Mouse (Mus musculus): ENCODE measurements at regions not wholly inside any gene's neighbourhood (a gene's known extent, or its start where the extent isn't known, plus 50 kb on each side); places are given as distances from the start of the nearest gene placed in this dataset.
A peak's percentile ranks its signal among the peaks of the same experiment; 100 is the strongest.

DNA sequence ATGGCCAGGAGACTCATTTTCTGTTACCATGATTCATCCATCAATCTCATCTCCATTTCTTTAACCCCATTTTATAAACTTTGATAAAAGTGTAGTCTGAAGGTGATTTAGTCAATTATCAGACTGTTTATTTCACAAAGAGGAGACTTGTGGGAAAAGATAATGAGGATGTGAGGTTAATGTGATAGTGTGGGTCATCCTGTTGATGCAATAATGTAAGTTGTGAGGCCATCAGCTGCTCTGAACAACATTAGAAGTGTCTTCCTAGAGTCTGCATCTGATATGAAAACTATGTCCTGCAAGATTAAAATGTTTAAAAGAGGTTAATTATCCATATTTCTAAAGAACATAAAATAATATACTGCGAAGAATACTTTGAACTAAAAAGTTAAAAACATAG, 842.8 kb downstream of the Pcdh17 start:
- H3K4me2 ChIP-seq (replicated peaks; ENCODE audit: low read depth, low read length): no peak overlapping the region
- H3K9ac ChIP-seq (replicated peaks; ENCODE audit: low read length): no peak overlapping the region
- WGBS: 96% methylated on average over 1 of the region's 1 CpGs
- H3K4me3 ChIP-seq (ENCODE audit: low read length): no peak overlapping the region
- no peaks in the 10 kb centered on the region for H3K36me3 ChIP-seq (ENCODE audit: insufficient read depth, low read length)
- H3K9me3 ChIP-seq (ENCODE audit: low read length): no peaks in the 10 kb centered on the region
- no peaks in the 10 kb centered on the region for H3K27me3 ChIP-seq (ENCODE audit: insufficient read depth, low read length)
- no peak overlapping the region for H3K27ac ChIP-seq (ENCODE audit: low read length)
- no peaks in the 10 kb centered on the region for H3K4me1 ChIP-seq (ENCODE audit: insufficient read depth, low read length)
- no peak for ATAC-seq (ENCODE audit: low FRiP score, low TSS enrichment)

DNA sequence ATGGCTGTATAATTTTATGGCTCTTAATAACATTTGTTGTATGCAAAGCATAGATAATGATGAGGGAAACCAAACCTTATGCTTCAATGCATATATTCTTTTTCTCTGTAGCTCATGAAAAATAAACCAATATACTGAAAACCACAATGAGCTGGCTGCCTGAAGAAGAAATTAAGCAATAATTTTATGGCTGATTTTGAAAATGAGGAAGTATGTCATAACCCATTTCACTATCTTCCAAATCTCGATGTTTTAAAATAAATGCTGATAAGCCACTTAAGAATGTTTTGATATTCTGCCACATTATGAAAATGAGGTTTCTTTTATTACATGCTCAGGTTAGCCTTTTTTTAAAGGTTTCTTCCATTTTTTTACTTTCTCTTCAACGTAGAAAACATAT, 844.1 kb downstream of the Pcdh17 start:
- no peaks in the 10 kb centered on the region for H3K27me3 ChIP-seq (ENCODE audit: insufficient read depth, low read length)
- H3K4me2 ChIP-seq (replicated peaks; ENCODE audit: low read depth, low read length): no peak overlapping the region
- no peak overlapping the region for H3K9ac ChIP-seq (replicated peaks; ENCODE audit: low read length)
- H3K36me3 ChIP-seq (ENCODE audit: insufficient read depth, low read length): no peaks in the 10 kb centered on the region
- H3K4me3 ChIP-seq (ENCODE audit: low read length): no peak overlapping the region
- H3K4me1 ChIP-seq (ENCODE audit: insufficient read depth, low read length): no peaks in the 10 kb centered on the region
- no peak overlapping the region for H3K27ac ChIP-seq (ENCODE audit: low read length)
- no peaks in the 10 kb centered on the region for H3K9me3 ChIP-seq (ENCODE audit: low read length)
- 73% methylated on average over 2 of the region's 2 CpGs for WGBS
- ATAC-seq (ENCODE audit: low FRiP score, low TSS enrichment): no peak

DNA sequence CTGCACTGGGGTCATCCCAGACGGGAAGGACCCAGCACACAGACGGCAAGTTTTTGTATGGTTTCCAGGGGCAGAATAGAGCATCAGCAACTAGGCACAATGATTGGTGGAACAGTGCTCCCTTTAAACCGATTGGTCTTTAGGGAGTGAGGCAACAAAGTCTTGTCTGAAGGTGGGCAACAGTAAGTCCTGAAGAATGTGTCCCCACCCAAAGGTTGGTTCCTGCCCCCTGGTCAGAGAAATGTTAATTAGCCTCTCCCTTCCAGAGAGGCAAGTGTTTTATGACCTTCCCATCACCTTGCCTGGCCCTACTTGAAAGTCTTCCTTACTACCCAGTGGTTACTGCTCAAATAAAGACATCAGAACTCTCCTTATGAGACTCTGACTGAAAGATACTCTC, 855.6 kb downstream of the Pcdh17 start:
- Histone ChIP-seq H3K9me3 (ENCODE audit: low read length) (no peaks in the 10 kb centered on the region), H3K4me2 (replicated peaks; ENCODE audit: low read depth, low read length) (no peak overlapping the region), H3K9ac (replicated peaks; ENCODE audit: low read length) (no peak overlapping the region), H3K27me3 (ENCODE audit: insufficient read depth, low read length) (no peaks in the 10 kb centered on the region), H3K36me3 (ENCODE audit: insufficient read depth, low read length) (no peaks in the 10 kb centered on the region), H3K4me1 (ENCODE audit: insufficient read depth, low read length) (no peaks in the 10 kb centered on the region), H3K4me3 (ENCODE audit: low read length) (no peak overlapping the region), H3K27ac (ENCODE audit: low read length) (no peak overlapping the region)
- ATAC-seq (ENCODE audit: low FRiP score, low TSS enrichment): no peak
- 71% methylated on average over 3 of the region's 3 CpGs for WGBS

DNA sequence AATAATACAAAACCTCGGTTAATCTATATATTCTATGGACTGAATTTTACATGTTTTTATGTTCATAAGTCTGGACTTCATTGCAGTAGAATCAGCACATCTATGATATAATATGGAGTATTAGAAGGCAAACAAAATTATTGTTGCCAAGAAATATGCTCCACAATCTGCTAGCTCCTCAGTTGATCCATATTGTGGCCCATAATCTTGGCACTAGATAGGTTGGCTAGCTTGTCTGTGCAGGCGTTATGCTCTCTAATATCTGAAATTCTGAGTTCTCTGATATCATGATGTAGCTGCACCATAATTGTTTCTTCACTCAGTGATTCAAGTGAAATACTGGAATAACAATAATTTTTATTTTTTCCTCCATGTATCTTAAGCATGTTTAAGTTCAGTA, 877.3 kb downstream of the Pcdh17 start:
- Histone ChIP-seq H3K4me2 (replicated peaks; ENCODE audit: low read depth, low read length) (no peak overlapping the region), H3K9ac (replicated peaks; ENCODE audit: low read length) (no peak overlapping the region), H3K9me3 (ENCODE audit: low read length) (no peaks in the 10 kb centered on the region), H3K27me3 (ENCODE audit: insufficient read depth, low read length) (no peaks in the 10 kb centered on the region), H3K36me3 (ENCODE audit: insufficient read depth, low read length) (no peaks in the 10 kb centered on the region), H3K4me1 (ENCODE audit: insufficient read depth, low read length) (no peaks in the 10 kb centered on the region), H3K27ac (ENCODE audit: low read length) (no peak overlapping the region), H3K4me3 (ENCODE audit: low read length) (no peak overlapping the region)
- ATAC-seq (ENCODE audit: low FRiP score, low TSS enrichment): no peak
- 95% methylated on average over 2 of the region's 2 CpGs for WGBS

DNA sequence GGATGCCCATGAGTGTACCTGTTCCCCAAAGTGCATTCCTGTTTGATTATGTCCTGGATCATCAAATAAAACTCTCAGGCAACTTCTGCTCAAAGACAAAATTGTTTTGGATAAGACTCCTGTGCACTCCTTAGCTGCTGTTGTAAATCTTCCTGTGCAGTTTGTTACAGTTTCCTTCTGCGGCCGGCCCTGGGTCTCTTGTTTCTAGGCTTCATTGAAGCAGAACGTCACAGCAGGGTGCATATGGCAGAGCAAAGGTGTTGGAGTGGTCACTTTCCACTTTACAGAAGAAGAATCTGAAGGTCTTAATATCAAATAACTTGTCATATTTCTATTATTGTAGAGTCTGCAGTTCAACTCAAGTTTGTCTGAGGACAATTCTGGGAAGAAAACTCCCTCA, 889.9 kb downstream of the Pcdh17 start:
- whole genome bisulfite sequencing: 13% methylated on average over 3 of the region's 3 CpGs
- no peak overlapping the region for H3K27ac ChIP-seq (ENCODE audit: low read length)
- H3K4me2 ChIP-seq (replicated peaks; ENCODE audit: low read depth, low read length): no peak overlapping the region
- H3K4me1 ChIP-seq (ENCODE audit: insufficient read depth, low read length): no peaks in the 10 kb centered on the region
- no peaks in the 10 kb centered on the region for H3K27me3 ChIP-seq (ENCODE audit: insufficient read depth, low read length)
- H3K9me3 ChIP-seq (ENCODE audit: low read length): no peaks in the 10 kb centered on the region
- no peaks in the 10 kb centered on the region for H3K36me3 ChIP-seq (ENCODE audit: insufficient read depth, low read length)
- H3K4me3 ChIP-seq (ENCODE audit: low read length): no peak overlapping the region
- no peak overlapping the region for H3K9ac ChIP-seq (replicated peaks; ENCODE audit: low read length)
- 0 out of 2 replicates have a peak, but pooled peaks have one; percentile 57 for ATAC-seq (ENCODE audit: low FRiP score, low TSS enrichment)

DNA sequence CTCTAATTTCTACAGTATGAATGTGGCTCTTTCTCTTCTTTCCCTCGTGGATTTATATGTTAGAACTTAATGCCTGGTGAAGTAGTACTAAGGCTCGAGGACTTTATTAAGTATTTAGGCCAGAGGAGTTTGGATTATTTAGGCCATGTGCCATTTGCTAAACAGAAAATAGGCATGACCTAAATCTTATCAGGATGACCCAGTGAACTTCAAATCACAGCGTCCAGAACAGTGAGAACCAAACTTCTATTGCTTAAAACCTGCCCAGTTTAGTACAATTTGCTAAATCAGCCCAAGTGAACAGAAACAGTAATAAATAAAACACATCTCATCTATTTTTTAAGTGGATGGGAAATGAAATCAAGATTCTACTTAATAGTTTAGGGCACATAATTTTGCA, 893.8 kb downstream of the Pcdh17 start:
- Histone ChIP-seq H3K27me3 (ENCODE audit: insufficient read depth, low read length) (no peaks in the 10 kb centered on the region), H3K9ac (replicated peaks; ENCODE audit: low read length) (no peak overlapping the region), H3K4me1 (ENCODE audit: insufficient read depth, low read length) (no peaks in the 10 kb centered on the region), H3K4me2 (replicated peaks; ENCODE audit: low read depth, low read length) (no peak overlapping the region), H3K27ac (ENCODE audit: low read length) (no peak overlapping the region), H3K4me3 (ENCODE audit: low read length) (no peak overlapping the region), H3K9me3 (ENCODE audit: low read length) (no peaks in the 10 kb centered on the region), H3K36me3 (ENCODE audit: insufficient read depth, low read length) (no peaks in the 10 kb centered on the region)
- WGBS: 85% methylated on average over 3 of the region's 3 CpGs
- ATAC-seq (ENCODE audit: low FRiP score, low TSS enrichment): no peak

DNA sequence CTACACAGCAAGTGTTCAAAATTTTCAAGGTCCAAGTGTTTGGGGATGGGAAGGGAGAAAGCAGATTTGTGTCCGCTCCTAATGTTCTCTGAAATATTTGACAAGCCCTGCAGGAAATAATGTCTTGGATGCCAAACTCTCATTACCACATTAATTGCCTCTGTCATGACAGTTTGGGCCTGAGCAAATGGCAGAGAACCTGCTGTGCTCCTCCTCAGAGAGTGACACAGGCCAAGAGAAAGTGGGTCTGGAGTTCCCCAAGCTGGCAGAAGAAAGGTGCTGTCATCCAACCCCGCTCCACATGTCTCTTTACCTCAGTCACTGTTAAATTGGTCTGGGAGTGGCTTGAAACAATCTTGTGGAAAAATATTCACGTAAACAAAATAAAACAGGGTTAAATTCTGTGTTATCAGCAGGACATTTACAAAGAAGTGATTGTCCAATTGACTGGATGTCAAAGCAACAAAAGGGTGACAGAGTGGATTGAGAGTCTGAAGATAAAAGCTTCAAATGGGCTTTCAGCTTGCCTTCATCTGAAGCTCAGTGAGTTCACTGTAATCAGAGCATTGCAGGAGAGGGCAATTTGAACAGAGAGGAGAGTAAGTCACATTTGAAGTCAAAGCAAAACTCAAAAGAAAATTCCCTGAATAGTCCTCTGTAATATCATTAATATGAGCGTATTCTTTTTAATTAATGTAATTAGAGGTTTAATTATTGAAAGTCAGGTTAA, 911.4 kb downstream of the Pcdh17 start:
- Histone ChIP-seq H3K27me3 (ENCODE audit: insufficient read depth, low read length) (no peaks in the 10 kb centered on the region), H3K4me3 (ENCODE audit: low read length) (no peak overlapping the region), H3K9me3 (ENCODE audit: low read length) (no peaks in the 10 kb centered on the region), H3K9ac (replicated peaks; ENCODE audit: low read length) (no peak overlapping the region), H3K36me3 (ENCODE audit: insufficient read depth, low read length) (no peaks in the 10 kb centered on the region), H3K4me2 (replicated peaks; ENCODE audit: low read depth, low read length) (no peak overlapping the region), H3K4me1 (ENCODE audit: insufficient read depth, low read length) (no peaks in the 10 kb centered on the region), H3K27ac (ENCODE audit: low read length) (no peak overlapping the region)
- no peak for ATAC-seq (ENCODE audit: low FRiP score, low TSS enrichment)
- WGBS: 66% methylated on average over 4 of the region's 4 CpGs

DNA sequence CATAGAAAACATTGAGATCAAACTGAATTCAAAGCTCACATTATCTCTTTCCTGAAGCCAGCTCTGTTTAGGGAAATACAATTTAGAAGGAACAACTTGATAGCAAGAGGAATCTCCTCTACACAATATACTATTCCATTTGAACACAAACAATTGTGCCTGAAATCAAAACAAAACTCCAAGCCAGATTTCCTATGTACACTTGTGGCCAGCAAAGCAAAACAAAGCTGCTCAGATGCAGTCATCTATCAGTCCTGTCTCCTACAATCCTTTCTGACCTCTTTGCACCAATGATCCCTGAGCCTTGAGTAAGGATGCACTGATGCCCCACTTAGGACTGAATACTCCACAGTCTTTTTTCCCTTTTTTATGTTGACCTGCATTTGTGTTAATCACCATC, 920.2 kb downstream of the Pcdh17 start:
- H3K27ac ChIP-seq (ENCODE audit: low read length): no peak overlapping the region
- H3K9me3 ChIP-seq (ENCODE audit: low read length): no peaks in the 10 kb centered on the region

DNA sequence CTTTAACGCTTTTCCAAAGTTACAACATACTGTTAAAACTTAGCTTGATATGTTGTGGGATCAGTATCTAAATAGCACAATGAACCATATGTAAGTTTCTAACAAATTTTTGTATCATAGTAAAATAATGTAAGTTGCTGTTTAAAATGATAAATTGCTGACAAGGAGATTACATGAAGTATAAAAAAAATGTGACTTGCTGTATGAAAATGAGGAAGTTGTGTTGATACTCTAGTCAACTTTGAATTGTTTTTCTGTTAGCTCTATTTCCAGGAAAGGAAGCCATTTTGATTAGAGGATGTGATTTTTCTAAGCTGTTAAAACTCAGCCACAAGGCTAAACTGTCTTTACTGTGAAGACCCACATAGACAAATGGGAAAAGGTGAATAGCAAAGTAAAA, 929.9 kb downstream of the Pcdh17 start:
- WGBS: 94% methylated on average over 1 of the region's 1 CpGs
- no peaks in the 10 kb centered on the region for H3K4me1 ChIP-seq (ENCODE audit: insufficient read depth, low read length)
- H3K27ac ChIP-seq (ENCODE audit: low read length): no peak overlapping the region
- no peaks in the 10 kb centered on the region for H3K36me3 ChIP-seq (ENCODE audit: insufficient read depth, low read length)
- H3K4me3 ChIP-seq (ENCODE audit: low read length): no peak overlapping the region
- no peak overlapping the region for H3K4me2 ChIP-seq (replicated peaks; ENCODE audit: low read depth, low read length)
- no peak overlapping the region for H3K9ac ChIP-seq (replicated peaks; ENCODE audit: low read length)
- ATAC-seq (ENCODE audit: low FRiP score, low TSS enrichment): no peak
- no peaks in the 10 kb centered on the region for H3K9me3 ChIP-seq (ENCODE audit: low read length)
- no peaks in the 10 kb centered on the region for H3K27me3 ChIP-seq (ENCODE audit: insufficient read depth, low read length)

More for the DNA sequence above, 920.2 kb downstream of the Pcdh17 start:
- no peak overlapping the region for H3K9ac ChIP-seq (replicated peaks; ENCODE audit: low read length)
- no peak overlapping the region for H3K4me3 ChIP-seq (ENCODE audit: low read length)
- H3K4me2 ChIP-seq (replicated peaks; ENCODE audit: low read depth, low read length): no peak overlapping the region
- no peaks in the 10 kb centered on the region for H3K36me3 ChIP-seq (ENCODE audit: insufficient read depth, low read length)
- H3K27me3 ChIP-seq (ENCODE audit: insufficient read depth, low read length): no peaks in the 10 kb centered on the region
- H3K4me1 ChIP-seq (ENCODE audit: insufficient read depth, low read length): no peaks in the 10 kb centered on the region
- no peak for ATAC-seq (ENCODE audit: low FRiP score, low TSS enrichment)

DNA sequence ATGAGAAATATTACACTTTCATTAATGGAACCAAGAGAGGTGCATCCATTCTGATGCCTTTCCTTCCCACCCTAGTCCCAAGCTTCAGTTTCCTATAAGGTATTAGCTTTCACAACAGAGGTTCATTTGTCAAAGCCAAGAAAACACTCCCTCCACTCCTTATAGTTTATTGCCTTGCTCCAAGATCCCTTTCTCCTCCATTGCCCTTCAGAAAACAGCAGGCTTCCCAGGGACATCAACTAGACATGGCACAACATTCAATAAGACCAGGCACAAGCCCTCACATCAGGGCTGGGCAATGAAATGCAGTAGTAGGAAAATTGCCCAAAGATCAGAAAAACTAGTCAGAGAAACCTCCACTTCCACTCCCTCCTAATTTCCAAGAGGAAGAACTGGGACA, 960.3 kb downstream of the Pcdh17 start:
- Histone ChIP-seq H3K4me3 (ENCODE audit: low read length) (no peak overlapping the region), H3K27me3 (ENCODE audit: insufficient read depth, low read length) (no peaks in the 10 kb centered on the region), H3K4me2 (replicated peaks; ENCODE audit: low read depth, low read length) (no peak overlapping the region), H3K4me1 (ENCODE audit: insufficient read depth, low read length) (no peaks in the 10 kb centered on the region), H3K27ac (ENCODE audit: low read length) (no peak overlapping the region), H3K9ac (replicated peaks; ENCODE audit: low read length) (no peak overlapping the region), H3K36me3 (ENCODE audit: insufficient read depth, low read length) (no peaks in the 10 kb centered on the region), H3K9me3 (ENCODE audit: low read length) (no peaks in the 10 kb centered on the region)
- ATAC-seq (ENCODE audit: low FRiP score, low TSS enrichment): no peak
